Mouse (Mus musculus) common myeloid progenitor, adult 5-6 weeks (primary cell): ENCODE results near the gene Masp2. TPM values are rescaled to one million over a fixed set of nuclear protein-coding genes. Genes with fewer than 3 reads are reported as not detected.

ENCODE experiments used
- ATAC-seq: replicated peaks from 2 replicates; pipeline ENCODE4 v1.8.0; 2016; ENCODE audit warnings: low read depth, mild to moderate bottlenecking, moderate TSS enrichment, inconsistent platforms; ENCODE audit not compliant: poor library complexity, severe bottlenecking
- total RNA-seq: library from RNA; stranded (forward); fragments of 200-1000, 187-1606 nt; gene quantifications from 2 replicates; pipeline ENCODE4 v1.2.3, GENCODE M21; 2017

The Masp2 gene
- total RNA-seq: 0.15 and 0.55 TPM in 2 replicates

- ATAC-seq: no peak
Measured at GRCm38 (mm10) chr4:148602357-148603120, at the start of gene Masp2. Gene Masp2 (plus strand): TSS chr4:148602554.

- ATAC-seq: no peak
Measured at GRCm38 (mm10) chr4:148557766-148558165, 44.6 kb upstream of the Masp2 start.

GRCm38 (mm10) chr4:148558297-148559000 is 43.9 kb upstream of the Masp2 start, which contains the start of gene Exosc10:
Gene Exosc10 (plus strand): TSS chr4:148558429.
- ATAC-seq: peak; percentile 91

- ATAC-seq: no peak
Measured at GRCm38 (mm10) chr4:148562676-148563075, 39.7 kb upstream of the Masp2 start.

GRCm38 (mm10) chr4:148563595-148563994 is 38.8 kb upstream of the Masp2 start:
- ATAC-seq: no peak

DNA sequence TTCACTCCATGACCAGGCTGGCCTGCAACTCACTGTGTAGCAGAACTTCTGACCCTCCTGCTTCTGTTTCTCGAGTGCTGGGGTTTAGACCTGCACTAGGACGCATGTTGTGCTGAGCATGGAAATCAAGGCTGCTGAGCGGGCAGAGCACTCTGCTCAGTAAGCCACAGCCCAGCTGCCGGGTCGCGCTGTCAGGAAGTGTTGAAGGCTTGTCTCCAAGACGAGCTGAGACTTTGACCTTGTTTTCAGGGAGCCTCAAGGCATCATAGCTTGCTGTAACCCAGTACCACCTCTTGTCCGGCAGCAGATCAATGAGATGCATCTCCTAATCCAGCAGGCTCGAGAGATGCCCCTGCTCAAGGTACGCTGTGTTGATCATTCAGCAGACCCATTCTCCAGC is 32.2 kb upstream of the Masp2 start:
- ATAC-seq: no peak

DNA sequence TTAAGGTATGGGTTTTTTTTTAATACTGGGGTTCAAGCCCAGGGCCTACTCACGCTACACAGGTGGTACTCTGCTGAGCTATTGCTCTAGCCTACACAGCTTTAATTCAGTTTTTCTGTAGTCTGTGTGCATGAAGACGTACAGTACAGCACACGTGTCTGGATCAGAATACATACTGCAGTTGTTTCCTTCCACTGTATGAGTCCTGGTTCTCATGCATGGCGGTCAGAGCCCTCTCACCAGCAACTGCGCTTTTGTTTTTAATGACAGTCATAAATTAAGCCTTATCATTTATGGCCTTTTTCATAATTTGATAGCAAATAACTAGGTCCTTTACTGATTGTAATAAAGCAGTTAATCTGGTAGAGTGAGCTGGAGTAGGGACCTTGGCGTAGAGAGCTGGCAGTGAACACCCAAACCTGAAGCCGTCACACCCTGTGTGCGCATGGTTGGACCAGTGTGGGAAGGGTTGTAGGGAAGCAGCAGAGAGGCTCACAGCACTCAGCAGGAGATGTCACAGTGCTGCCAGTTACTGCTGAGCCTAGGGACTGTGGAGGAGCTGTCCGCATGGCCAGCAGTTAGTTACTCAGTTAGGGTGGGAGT is 31.6 kb upstream of the Masp2 start:
- no peak for ATAC-seq

- no peak for ATAC-seq
Measured at GRCm38 (mm10) chr4:148573222-148573621, 29.1 kb upstream of the Masp2 start.

- no peak for ATAC-seq
Measured at GRCm38 (mm10) chr4:148580765-148581164, 21.6 kb upstream of the Masp2 start.

GRCm38 (mm10) chr4:148581422-148581821 is 20.9 kb upstream of the Masp2 start:
- ATAC-seq: no peak

- peak; percentile 92 for ATAC-seq
Measured at GRCm38 (mm10) chr4:148583257-148583656, 19.1 kb upstream of the Masp2 start.

- no peak for ATAC-seq
Measured at GRCm38 (mm10) chr4:148586648-148587047, 15.7 kb upstream of the Masp2 start.

DNA sequence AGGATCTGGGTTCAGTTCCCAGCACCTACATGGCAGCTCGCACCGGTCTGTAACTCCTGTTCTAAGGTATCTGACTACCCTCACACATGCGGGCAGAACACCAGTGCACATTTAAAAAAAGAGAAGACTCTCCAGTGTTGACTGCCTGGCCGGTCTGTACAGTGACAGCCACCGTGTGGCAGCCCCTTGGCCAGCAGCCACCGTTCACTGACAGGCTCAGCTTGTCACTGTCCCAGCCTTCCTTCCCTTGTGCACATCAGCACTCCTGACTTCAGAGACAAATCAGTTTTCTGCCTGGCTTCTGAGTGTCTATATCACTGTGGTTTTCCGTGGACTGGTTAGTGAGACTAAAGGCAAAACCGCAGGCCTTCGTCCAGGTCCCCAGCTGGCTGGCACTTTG is 13.6 kb upstream of the Masp2 start:
- peak; percentile 20 for ATAC-seq

DNA sequence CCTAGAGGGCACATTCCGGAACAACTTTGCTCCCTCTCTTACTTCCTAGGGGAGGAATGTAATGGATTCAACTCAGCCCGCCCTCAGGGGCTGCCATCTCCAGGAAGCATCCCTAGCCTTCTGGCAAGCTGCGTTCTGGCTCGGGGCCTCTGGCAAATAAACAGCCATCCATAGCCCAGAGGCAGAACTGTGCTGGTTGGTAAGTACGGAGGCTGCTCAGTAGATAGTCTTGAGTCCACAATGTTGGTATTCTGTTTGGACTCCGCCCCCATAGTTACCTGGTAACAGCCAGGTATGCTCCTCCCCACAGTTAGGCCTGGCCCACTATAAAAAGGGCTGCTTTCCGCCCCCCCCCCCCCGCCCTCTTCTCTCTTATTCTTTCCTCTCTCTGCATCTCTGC is 12.8 kb upstream of the Masp2 start:
- no peak for ATAC-seq

DNA sequence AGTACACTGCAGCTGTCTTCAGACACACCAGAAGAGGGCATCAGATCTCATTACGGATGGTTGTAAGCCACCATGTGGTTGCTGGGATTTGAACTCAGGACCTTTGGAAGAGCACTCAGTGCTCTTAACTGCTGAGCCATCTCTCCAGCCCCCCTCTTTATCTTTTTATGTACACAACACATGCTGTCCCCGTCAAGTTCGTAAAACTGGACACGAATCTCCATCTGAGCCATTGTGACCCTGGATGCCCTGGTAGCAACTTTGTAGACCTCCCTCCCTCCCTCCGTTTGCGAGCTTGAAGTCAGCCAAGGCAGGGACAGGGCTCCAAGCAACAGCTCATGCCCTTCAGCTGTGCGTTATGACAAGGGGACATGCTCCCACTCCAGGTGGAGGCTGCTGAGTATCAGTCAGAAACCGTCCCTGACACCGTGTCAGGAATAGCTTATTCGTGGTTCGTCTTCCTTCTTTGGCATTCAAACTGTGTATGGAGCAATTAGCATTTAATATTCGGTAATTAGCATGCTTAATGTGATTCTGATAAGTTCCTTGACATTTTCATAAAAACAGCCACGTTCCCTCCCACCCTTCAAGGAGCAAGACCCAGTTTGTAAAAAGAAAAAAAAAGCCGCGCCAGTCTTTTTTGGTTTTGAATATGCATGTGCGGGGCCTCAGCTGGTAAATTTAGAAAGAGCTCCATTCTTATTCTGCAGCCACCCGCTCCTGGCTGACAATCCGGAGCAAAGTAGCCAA is 11.8 kb upstream of the Masp2 start:
- peak; percentile 12 for ATAC-seq

DNA sequence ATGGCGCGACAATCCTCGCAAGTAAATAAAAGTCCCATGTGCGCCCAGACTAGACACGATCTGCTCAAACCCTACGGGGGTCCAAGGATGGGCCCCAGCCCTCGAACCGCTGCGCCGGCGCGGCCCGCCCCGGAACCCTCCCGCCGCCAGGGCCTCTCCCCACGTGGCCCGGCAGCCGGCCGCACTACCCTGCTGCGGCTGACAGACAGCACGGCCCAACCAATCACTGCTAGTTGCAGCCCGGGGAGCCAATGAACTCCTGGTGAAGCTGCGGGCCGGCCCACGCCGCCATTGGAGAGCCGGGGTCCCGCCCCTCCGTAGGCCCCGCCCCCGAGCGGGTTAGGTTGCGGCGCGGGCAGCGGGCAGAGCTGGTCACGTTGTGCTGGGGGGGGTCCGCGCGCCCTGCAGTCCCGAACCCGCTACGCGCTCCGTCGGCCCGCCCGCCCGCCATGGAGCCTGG is 11.2 kb upstream of the Masp2 start, which contains the start of gene Srm:
Srm (plus strand) TSS at position 333 of the 460 bp plus-strand sequence.
- peak; percentile 94 for ATAC-seq

DNA sequence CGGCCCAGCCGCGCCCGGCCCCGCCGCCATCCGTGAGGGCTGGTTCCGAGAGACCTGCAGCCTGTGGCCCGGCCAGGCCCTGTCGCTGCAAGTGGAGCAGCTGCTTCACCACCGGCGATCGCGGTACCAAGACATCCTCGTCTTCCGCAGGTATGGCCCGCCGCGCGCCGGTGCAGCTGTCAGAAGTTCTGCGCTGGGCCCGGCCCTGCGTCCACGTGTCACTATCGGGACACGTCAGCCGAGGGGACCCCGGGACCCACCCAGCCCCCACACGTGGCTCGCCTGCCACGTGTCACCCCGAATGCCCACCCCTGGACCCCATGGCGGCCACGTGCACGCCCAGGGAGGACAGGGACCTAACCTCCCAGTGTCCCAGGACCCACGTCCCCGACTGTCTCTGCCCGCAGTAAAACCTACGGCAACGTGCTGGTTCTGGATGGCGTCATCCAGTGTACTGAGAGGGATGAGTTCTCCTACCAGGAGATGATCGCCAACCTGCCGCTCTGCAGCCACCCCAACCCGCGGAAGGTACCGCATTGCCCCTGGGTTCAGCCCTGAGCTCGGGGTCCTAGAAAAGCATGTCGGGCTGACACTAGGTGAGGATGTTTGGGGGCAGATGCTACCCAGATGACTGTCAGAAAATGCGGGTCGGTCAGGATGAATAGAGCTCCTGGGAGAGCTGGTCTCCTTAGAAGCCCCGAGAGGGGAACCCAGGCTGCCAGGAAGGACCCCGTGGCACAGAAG is 10.5 kb upstream of the Masp2 start:
- peak; percentile 7 for ATAC-seq

DNA sequence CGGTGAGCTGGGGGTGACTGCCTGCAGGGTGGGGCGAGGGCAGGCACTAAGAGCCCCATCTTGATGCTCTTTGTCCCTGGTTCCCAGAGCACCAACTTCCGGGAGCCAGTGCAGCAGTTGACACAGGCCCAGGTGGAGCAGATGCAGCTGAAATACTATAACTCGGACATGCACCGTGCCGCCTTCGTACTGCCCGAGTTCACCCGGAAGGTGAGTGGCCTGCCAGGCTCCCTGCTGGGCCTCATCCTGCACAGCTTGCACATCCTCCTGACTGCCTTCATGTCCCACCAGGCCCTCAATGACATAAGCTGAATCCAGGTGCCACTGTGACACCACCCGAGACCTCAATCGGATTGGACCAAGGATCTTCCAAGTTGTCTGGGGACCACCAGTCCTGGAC is 8.4 kb upstream of the Masp2 start:
- ATAC-seq: no peak

- no peak for ATAC-seq
Measured at GRCm38 (mm10) chr4:148595916-148596315, 6.4 kb upstream of the Masp2 start.

GRCm38 (mm10) chr4:148596731-148597130 is 5.6 kb upstream of the Masp2 start:
- ATAC-seq: no peak
